ENCODE assay signal across 9 mouse cellular contexts in genomic region chr14:54108311-54109074, GRCm38 (mm10).
DNase-seq lines count a peak whose midpoint lies in the region; ATAC-seq and TF ChIP-seq lines count a peak whose summit lies in the region.
"Had no signal": no experiment of that assay in that cellular context is flagged by ENCODE, and none has a peak within 500 bp of the region (broad histone marks: within the 10 kb centered on the region; RNA-seq: fewer than 3 reads in every experiment).

No protein-coding gene starts in this region.

- H3K4me1 ChIP-seq in limb, embryonic 13.5 days = peaks cover 39% of the 10 kb centered on the region
- no peaks in the 10 kb centered on the region for H3K4me1 ChIP-seq in limb, embryonic 10.5 days
- H3K4me1 ChIP-seq in forebrain, postnatal 0 days (ENCODE audit: insufficient read depth) = no peaks in the 10 kb centered on the region
- peaks cover 5% of the 10 kb centered on the region for H3K4me1 ChIP-seq in thymus, adult 2 months (replicated peaks; ENCODE audit: control insufficient read depth, insufficient read depth, low read length)

- no peak for DNase-seq in limb, embryonic 10.5 days (ENCODE audit: low spot score)
- DNase-seq in adipocyte (ENCODE audit: low spot score) = peak; percentile 74
- DNase-seq in forebrain, postnatal 0 days = peak; percentile 66
- peak; percentile 73 for DNase-seq in kidney, adult 18-20 months
- DNase-seq in thymus, adult 2 months = no peak

- no peak overlapping the region for H3K4me3 ChIP-seq in limb, embryonic 13.5 days
- H3K4me3 ChIP-seq in limb, embryonic 10.5 days = no peak overlapping the region
- H3K4me3 ChIP-seq in forebrain, postnatal 0 days (ENCODE audit: low read depth, low read length) = no peak overlapping the region
- H3K4me3 ChIP-seq in thymus, adult 2 months (ENCODE audit: control insufficient read depth, insufficient read depth, low read length) = no peak overlapping the region
- H3K4me3 ChIP-seq: left cerebral cortex, adult 2 months had no signal

- 0 out of 2 replicates have a peak overlapping the region, but pooled peaks have one; percentile 22 for H3K27ac ChIP-seq in limb, embryonic 13.5 days
- no peak overlapping the region for H3K27ac ChIP-seq in limb, embryonic 10.5 days
- no peak overlapping the region for H3K27ac ChIP-seq in forebrain, postnatal 0 days (ENCODE audit: low read depth, low read length)
- no peak overlapping the region for H3K27ac ChIP-seq in thymus, adult 2 months (ENCODE audit: control insufficient read depth, insufficient read depth, low read length)
- H3K27ac ChIP-seq: left cerebral cortex, adult 2 months had no signal

- peak; percentile 42; the same call in 1 of the 2 replicates for ATAC-seq in limb, embryonic 13.5 days (ENCODE audit: low FRiP score, low read depth)
- peak; percentile 70; the same call in 1 of the 2 replicates for ATAC-seq in forebrain, postnatal 0 days
- ATAC-seq in megakaryocyte-erythroid progenitor cell, adult 5-6 weeks (replicated peaks; ENCODE audit: low FRiP score, low TSS enrichment, poor library complexity, severe bottlenecking) = peak; percentile 61
- no peak for ATAC-seq in activated CD4-positive, CD25-positive, alpha-beta regulatory T cell, adult 4 months

- WGBS in limb, embryonic 13.5 days = 18% methylated on average over 9 of the region's 9 CpGs
- WGBS in limb, embryonic 10.5 days = 20% methylated on average over 9 of the region's 9 CpGs
- 15% methylated on average over 9 of the region's 9 CpGs for WGBS in forebrain, postnatal 0 days
- WGBS in thymus, adult 2 months = 18% methylated on average over 9 of the region's 9 CpGs

- H3K36me3 ChIP-seq in limb, embryonic 13.5 days = no peaks in the 10 kb centered on the region
- H3K36me3 ChIP-seq in limb, embryonic 10.5 days = no peaks in the 10 kb centered on the region
- H3K36me3 ChIP-seq in forebrain, postnatal 0 days (ENCODE audit: insufficient read depth) = no peaks in the 10 kb centered on the region
- no peaks in the 10 kb centered on the region for H3K36me3 ChIP-seq in thymus, adult 2 months (ENCODE audit: control insufficient read depth, insufficient read depth, low read length)

- no peak for TF ChIP-seq CTCF in forebrain, postnatal 0 days (IDR thresholded peaks at IDR 0.05; ENCODE audit: low read depth)
- no peak for TF ChIP-seq CTCF in thymus, adult 2 months (IDR thresholded peaks at IDR 0.05; ENCODE audit: borderline replicate concordance, control insufficient read depth, extremely low read depth, insufficient read depth, low read length, poor library complexity)

- no peaks in the 10 kb centered on the region for H3K9me3 ChIP-seq in limb, embryonic 13.5 days
- no peaks in the 10 kb centered on the region for H3K9me3 ChIP-seq in limb, embryonic 10.5 days (replicated peaks)
- H3K9me3 ChIP-seq in forebrain, postnatal 0 days (ENCODE audit: low read length) = no peaks in the 10 kb centered on the region

- no peaks in the 10 kb centered on the region for H3K27me3 ChIP-seq in limb, embryonic 13.5 days
- no peaks in the 10 kb centered on the region for H3K27me3 ChIP-seq in limb, embryonic 10.5 days (ENCODE audit: low read depth, poor library complexity, severe bottlenecking)
- H3K27me3 ChIP-seq in forebrain, postnatal 0 days (ENCODE audit: insufficient read depth, low read length) = no peaks in the 10 kb centered on the region
- no peaks in the 10 kb centered on the region for H3K27me3 ChIP-seq in thymus, adult 2 months (ENCODE audit: control insufficient read depth, insufficient read depth, low read length)

- TF ChIP-seq POLR2A in thymus, adult 2 months (IDR thresholded peaks at IDR 0.05; ENCODE audit: control insufficient read depth, extremely low read depth, insufficient read depth, low read length, poor library complexity) = no peak

- H3K4me2 ChIP-seq in limb, embryonic 13.5 days (replicated peaks) = no peak overlapping the region
- H3K4me2 ChIP-seq in forebrain, postnatal 0 days (ENCODE audit: low read depth) = no peak overlapping the region

- no peak overlapping the region for H3K9ac ChIP-seq in limb, embryonic 13.5 days
- no peak overlapping the region for H3K9ac ChIP-seq in forebrain, postnatal 0 days

Comparison
In these comparisons a context has a peak if more than half of its experiments do, and no peak if none do; other contexts are left out.
1. DNase-seq: peak in adipocyte (single experiment), forebrain, postnatal 0 days (single experiment) and kidney, adult 18-20 months (single experiment); none in limb, embryonic 10.5 days (single experiment) and thymus, adult 2 months (single experiment).